Mouse (Mus musculus): ENCODE measurements around the gene Stc2.

Gene Stc2

DNA sequence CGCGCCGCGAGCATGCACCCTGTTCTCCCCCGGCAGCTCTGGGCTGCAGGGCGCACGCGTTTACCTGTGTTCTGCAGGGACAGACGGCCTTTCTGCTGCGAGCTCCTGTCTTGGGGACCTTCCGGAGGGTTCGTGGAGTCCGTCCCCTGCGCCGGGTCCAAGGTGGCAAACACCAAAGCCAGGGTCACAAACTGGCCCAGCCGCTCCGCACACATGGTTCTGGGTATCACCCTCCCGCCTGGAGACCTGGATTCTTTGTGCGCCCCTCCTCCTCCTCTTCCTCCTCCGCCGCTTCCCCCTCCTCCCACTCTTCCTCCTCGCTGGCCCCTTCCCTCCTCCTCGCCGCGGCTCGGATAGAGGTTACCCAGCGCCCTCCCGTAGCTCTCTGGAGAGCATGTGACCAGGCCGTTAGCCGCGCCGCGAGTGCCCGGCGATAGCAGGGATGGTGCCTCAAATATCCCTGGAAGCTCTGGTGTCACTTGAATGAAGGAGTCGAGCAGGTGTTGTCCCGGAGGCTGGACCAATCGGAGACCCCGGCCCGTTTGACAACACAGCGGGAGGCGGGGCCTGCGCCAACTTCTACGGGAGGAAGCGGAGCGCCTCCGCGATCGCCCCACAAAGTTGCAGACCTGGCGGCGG, at the start of gene Stc2:
Stc2 (minus strand) TSS at position 427 of the 639 bp plus-strand sequence.
- DNase-seq (ENCODE audit: extremely low spot score, low read depth, low spot score) = peak; percentile 41

GRCm38 (mm10) chr11:31417071-31417470, 47.2 kb upstream of the Stc2 start:
- DNase-seq (ENCODE audit: extremely low spot score, low read depth, low spot score) = no peak

- DNase-seq (ENCODE audit: extremely low spot score, low read depth, low spot score) = no peak
Observed at GRCm38 (mm10) chr11:31412376-31412775, 42.5 kb upstream of the Stc2 start.

DNA sequence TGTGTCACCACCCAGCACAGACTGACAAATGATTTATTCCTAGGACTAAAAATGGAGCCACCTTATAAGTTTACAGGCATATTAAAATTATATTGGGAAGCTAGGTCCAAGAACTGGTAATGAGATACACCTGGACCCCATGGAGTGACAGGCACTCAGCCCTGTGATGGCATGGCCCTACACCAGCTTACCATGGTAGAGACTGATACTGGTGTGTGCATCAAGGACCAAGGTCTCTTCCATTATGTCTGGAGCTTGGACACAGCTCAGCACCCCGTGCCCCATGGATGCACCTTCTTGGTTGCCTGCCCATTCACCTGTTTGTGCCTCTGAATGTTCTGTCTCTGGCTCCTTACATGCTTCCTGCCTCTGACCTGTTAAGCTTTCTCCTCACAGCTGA, 36.9 kb upstream of the Stc2 start:
- no peak for DNase-seq (ENCODE audit: extremely low spot score, low read depth, low spot score)

- no peak for DNase-seq (ENCODE audit: extremely low spot score, low read depth, low spot score)
Observed at GRCm38 (mm10) chr11:31403080-31403479, 33.2 kb upstream of the Stc2 start.

GRCm38 (mm10) chr11:31398604-31399003, 28.7 kb upstream of the Stc2 start:
- no peak for DNase-seq (ENCODE audit: extremely low spot score, low read depth, low spot score)

DNA sequence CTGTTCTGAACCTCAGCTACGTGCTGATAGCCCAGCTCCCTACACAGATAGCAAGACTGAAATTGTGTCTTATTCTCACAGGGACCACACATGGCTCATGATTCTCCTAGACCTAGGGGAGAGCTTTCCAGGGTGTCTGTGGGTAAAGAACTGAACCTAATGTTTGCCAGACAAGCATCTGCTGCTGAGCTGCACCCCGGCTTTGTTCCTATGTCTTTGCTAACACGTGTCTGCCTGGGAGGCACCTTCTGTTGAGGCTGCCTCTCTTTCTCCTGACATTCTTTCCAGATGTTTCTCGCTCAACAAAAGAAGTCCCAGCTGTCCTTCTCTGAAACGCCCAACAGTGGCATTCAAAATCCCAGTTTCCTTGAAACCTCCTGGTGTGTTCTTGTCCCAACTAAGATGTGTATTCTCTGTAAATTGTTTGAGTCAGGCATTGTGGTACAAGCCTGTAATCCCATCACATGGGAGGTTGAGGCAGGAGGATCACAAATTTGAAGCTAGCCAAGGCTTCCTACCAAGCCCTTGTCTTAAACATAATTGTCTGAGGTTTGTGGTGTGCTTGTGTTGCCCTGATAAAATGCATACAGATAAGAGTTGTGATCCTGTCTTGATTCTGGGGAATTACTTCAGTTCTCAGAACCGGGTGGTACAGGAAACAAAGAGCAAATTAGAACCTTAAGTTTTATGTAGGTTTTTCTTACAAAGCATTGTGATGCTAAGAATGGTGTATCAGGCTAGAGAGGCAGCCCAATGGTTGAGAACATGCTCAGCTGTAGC, 27.0 kb upstream of the Stc2 start:
- no peak for DNase-seq (ENCODE audit: extremely low spot score, low read depth, low spot score)

DNA sequence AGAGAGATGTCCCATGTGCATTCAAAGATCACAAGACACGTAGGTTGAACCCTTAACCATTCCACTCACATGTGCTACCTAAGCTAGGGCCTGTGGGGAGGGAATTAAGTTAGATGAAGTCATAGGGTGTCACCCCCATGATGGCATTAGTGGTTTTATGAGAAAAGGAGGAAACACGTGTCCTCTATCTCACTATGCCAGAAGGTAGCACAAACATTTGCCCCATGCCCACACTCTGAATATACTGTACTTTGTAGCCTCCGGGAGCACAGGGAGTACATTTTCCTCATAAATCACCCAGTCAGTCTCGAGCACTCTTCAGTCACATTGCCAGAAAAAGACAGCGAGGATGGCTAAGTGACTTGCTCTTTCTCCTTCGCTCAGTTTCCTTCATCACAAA, 24.2 kb upstream of the Stc2 start:
- DNase-seq (ENCODE audit: extremely low spot score, low read depth, low spot score) = no peak

DNA sequence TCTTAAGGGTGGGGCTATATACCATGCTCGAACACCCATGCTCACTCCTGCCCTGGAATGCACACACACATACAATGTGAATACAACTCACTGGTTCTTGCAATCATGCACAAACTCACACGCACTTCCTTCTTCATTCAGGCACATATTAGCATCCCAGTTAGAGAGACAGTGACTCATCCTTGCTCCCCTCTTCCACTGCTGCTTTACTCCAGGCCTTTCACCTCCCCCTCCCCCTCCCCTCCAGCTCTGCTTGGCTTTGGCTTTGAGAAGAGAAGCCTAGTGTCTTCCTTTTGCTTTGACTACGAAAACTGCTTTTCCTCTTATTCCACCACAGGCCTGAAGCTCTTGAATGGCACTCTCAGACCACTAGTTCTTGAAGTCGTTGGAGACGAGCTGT, 22.5 kb upstream of the Stc2 start:
- DNase-seq (ENCODE audit: extremely low spot score, low read depth, low spot score) = no peak

- DNase-seq (ENCODE audit: extremely low spot score, low read depth, low spot score) = no peak
Observed at GRCm38 (mm10) chr11:31388890-31389289, 19.0 kb upstream of the Stc2 start.

DNA sequence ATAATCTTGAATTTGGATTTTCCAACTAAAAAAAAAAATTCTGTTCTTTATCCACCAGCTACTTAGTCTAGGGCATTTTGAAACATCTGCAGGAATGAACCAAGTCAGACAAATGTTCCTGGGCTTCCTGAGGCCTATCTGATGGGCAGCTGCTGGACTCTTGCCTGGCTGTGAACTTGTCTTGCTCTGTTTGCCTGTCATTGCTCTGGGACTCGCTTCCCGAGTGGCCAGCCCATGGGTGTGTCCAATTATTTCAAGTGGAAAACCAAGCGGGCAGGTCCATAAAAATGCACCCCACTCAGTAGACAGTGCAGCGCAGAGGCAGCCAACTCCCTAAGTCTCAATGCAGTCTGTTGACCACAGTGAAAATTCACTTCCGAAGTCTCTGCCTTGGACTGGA, 17.7 kb upstream of the Stc2 start:
- no peak for DNase-seq (ENCODE audit: extremely low spot score, low read depth, low spot score)

- DNase-seq (ENCODE audit: extremely low spot score, low read depth, low spot score) = no peak
Observed at GRCm38 (mm10) chr11:31386571-31386970, 16.7 kb upstream of the Stc2 start.

DNA sequence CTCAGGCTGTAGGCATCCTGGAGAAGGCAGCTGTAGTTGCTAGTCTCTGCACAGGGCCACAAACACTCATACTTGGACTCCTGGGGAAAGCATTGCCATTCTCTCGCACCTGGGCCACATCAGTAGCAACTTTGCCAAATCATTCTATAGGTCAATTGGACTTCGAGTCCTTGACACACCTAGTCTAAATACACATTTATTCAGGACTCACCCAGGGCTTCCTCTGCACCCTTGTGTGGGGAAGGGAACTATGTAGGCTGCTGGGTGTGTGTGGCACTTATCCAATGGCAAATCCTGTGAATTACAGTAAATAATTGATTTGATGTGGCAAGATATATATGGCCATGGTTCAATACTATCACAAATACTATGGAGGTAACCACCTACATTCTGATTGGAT, 14.1 kb upstream of the Stc2 start:
- no peak for DNase-seq (ENCODE audit: extremely low spot score, low read depth, low spot score)

GRCm38 (mm10) chr11:31382145-31382544, 12.3 kb upstream of the Stc2 start:
- DNase-seq (ENCODE audit: extremely low spot score, low read depth, low spot score) = no peak

GRCm38 (mm10) chr11:31373438-31373837, 3.6 kb upstream of the Stc2 start:
- no peak for DNase-seq (ENCODE audit: extremely low spot score, low read depth, low spot score)

- no peak for DNase-seq (ENCODE audit: extremely low spot score, low read depth, low spot score)
Observed at GRCm38 (mm10) chr11:31372206-31372605, 2.3 kb upstream of the Stc2 start.

GRCm38 (mm10) chr11:31371256-31371838, 1.5 kb upstream of the Stc2 start:
- no peak for DNase-seq (ENCODE audit: extremely low spot score, low read depth, low spot score)

GRCm38 (mm10) chr11:31370436-31371230, 759 bp upstream of the Stc2 start:
- DNase-seq (ENCODE audit: extremely low spot score, low read depth, low spot score) = no peak

DNA sequence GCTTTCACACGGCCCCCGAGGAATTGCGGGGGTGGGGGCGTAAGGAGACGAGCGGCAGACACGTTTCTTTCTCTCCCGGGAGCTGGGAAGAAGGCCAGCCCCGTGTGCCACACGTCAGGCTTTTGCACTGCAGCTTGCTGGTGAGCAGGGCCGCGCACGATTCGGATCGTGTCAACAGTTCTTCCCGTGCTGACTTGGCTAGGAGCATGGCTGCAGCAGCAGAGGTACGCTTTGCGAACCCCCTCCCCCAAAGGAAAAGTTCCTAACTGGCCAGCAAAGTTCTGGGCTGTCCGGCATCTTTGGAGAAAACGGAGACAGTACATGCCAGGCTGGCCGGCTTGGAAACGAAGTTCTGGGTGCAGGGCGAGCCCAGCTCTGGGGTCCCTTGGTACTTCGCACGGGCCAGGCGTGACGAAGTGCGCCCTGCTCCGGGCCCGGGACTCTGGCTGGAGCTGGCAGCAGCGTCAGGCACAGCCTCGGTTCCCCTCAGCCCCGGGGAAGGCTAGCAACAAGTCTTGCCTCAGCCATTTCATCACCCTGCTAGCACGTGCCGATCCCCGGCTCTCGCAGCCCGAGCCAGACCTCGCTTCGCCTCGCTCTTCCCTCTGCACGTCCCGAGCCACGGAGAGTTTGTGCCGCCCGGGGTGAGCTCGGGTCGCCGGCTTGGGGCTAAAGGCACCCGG, 768 bp downstream of the Stc2 start:
- DNase-seq (ENCODE audit: extremely low spot score, low read depth, low spot score) = no peak

DNA sequence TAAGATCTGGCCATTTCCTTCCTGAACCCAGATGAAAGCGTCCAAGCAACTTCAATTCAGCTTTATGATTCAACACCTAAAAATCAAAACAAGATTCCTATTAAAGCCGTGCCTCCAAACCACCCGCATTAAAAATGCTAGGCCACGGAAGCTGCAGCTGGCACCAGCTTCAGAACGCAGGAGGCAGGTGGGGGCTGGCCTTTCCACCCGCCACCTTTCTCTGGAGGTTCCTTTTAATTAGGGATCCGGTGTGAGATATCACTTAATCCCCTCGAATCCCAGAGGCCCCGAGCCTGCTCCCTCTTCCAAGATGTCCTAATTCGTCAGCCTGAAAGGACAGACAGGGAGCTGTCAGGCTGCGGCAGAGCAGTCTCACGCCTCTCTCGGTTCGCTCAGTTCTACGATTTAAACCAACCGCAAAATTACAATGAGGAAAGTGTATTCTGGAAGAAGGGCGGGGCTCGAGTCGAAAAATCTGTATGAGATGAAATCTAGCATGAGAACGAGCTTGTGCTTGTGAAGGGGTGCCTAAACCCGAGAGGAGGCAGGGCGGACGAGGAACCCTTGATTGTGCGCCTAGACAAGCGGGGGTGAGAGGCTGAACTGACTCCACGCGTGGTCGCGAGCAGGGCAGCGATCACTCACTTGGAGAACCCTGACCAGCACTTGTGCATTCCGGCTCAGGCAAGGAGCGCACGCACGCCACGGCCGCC, 1.5 kb downstream of the Stc2 start:
- DNase-seq (ENCODE audit: extremely low spot score, low read depth, low spot score) = no peak
